Mouse (Mus musculus): ENCODE measurements around the gene Abcg8.

GRCm38 (mm10) chr17:84645894-84646293 lies 30.2 kb upstream of the Abcg8 start:
- TF ChIP-seq POLR2A (IDR thresholded peaks at IDR 0.05; ENCODE audit: extremely low read depth, insufficient read depth, low read length) (no peak), CTCF (IDR thresholded peaks at IDR 0.05; ENCODE audit: low read depth, low read length) (no peak)

Measured in liver, adult 2 months (tissue).